Mouse (Mus musculus) lung, postnatal 0 days (tissue): ENCODE results near the gene Htr2c.

ENCODE experiments used
- CTCF ChIP-seq: IDR thresholded peaks from 2 replicates; pipeline ENCODE4 v1.5.1; 2016; ENCODE audit warnings: antibody characterized with exemption, mild to moderate bottlenecking
- EP300 ChIP-seq: IDR thresholded peaks from 2 replicates; pipeline ENCODE4 v1.6.1; 2016; ENCODE audit warnings: antibody characterized with exemption, mild to moderate bottlenecking, control low read depth

DNA sequence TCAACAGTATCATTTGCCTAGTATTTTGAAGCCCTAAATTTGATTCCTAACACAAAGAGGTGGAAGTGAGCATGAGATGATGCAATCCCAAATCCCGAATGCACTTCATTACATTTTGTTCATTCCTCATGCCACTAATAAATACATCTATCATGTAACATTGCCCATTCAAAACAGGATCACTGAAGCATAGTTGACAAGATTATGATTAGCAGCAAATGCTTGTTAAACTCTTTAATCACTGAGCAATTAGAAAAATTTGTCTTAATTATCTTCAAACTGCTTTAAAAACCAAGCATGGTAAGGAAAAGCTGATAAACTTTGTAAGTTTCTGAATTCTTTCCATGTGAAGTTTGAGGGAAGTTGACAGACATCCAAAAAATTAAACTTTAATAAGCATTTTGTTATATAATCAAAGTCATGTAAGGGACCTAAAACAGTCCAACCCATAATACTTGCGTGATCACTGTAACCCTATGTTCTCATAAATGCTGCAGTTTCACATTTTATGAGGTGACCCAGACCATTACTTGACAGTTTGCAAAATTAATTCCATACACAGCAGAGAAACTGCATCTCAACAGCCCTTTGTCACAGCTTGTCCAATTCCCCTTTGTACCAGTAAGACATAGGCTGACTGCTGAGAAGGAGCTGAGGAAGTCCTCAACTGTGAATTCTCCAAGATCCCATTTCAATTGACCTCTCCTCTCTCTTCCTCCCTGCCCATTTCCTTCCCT, 276.7 kb downstream of the Htr2c start:
- TF ChIP-seq CTCF = no peak
- TF ChIP-seq EP300 = no peak
